Mouse (Mus musculus): ENCODE results near the gene Btbd9.

GRCm38 (mm10) chr17:30606634-30607081 is 30.4 kb upstream of the Btbd9 start:
- no peak for TF ChIP-seq POLR2A (IDR thresholded peaks at IDR 0.05; ENCODE audit: low read depth, low read length)
- TF ChIP-seq CTCF (IDR thresholded peaks at IDR 0.05; ENCODE audit: borderline replicate concordance, insufficient read depth, low read length): no peak
